Mouse (Mus musculus): ENCODE measurements around the gene Gm20388.

The Gm20388 gene

DNA sequence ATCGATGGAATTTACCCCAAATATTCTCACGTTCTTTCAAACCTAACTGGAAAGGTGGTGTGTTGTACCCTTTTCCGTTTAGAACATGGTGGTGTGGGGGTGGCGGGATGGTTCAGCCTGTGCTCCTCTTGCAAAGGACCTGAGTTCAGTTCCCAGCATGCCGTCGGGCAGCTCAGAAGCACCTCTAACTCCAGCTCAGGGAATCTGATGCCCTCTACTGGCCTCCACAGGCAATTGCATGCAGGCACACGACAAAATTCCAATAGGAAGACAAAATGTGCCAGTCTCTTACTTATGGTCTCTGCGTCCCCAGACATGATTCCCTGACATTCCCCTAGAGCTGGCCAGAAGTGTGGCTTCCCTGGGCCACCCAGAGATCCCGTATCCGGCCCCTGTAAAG is 1304.3 kb downstream of the Gm20388 start:
- DNase-seq (ENCODE audit: low read depth, low spot score), result no peak

DNA sequence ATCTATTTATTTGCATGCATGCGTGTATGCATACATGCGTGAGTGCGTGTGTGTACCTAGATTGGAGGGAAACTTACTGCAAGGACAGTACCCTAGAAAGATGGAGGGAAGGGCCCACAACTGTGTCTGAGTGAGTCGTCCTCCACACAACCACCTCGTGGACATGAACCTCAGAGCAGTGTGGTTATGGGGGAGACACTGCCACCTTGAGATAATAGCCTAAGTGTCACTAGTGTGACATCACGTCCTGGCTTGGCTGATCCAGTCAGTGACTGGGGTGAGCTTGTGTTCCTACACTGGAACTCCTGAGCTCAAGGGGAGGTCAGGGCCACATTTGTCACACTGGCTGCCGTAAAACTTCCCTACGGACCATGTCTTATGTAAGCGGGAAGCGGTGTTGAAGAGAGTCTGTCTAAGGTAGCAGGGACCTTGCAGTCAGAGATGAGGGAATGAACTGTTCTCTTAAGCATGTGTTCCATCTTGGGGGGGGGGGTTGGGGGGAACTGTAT is 1305.9 kb downstream of the Gm20388 start:
- DNase-seq (ENCODE audit: low read depth, low spot score), result no peak

- peak; percentile 34 for DNase-seq (ENCODE audit: low read depth, low spot score)
Measured at GRCm38 (mm10) chr8:121218486-121218885, 1307.8 kb downstream of the Gm20388 start.

- no peak for DNase-seq (ENCODE audit: low read depth, low spot score)
Measured at GRCm38 (mm10) chr8:121220103-121220899, 1309.7 kb downstream of the Gm20388 start.

- DNase-seq (ENCODE audit: low read depth, low spot score), result no peak
Measured at GRCm38 (mm10) chr8:121224709-121225108, 1314.1 kb downstream of the Gm20388 start.

DNA sequence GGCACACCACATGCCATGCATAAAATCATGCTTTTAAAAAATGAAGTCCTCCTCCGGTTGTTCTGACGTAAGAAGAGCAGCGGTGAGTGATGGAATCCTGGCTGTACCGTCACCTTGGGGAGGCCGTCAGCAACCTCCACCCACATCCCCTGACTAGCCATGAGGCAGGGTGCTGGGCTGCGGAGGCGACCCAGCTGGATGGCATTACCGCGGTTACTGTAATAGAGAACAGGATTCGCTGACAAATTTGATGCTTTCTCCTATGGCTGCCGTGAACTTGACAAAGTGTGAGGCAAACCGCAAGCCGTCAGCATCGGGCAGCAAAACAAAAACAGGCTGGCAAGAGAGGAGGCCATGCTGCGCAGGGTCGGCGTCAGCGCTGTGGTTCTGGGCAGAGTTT is 1317.1 kb downstream of the Gm20388 start:
- DNase-seq (ENCODE audit: low read depth, low spot score), result no peak

- DNase-seq (ENCODE audit: low read depth, low spot score), result no peak
Measured at GRCm38 (mm10) chr8:121228892-121229291, 1318.3 kb downstream of the Gm20388 start.

DNA sequence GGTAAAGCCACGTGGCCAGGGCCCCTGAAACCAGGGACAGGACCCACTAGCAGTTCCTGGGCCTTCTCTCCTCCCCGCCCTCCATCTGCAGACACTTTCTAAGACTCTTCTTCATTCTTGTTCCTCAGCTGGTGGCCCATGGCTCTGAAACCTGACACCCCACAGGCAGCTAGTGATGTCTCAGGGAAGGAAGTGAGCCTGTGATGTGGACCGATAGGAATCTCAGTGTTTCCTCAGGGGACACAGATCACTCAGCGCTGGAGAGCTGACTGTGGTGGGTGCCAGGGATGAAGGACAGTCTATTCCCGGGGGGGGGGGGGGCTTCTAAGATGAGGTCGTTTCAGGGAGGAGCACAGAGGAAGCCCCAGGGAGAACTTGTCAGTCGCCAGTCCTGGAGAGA is 1318.9 kb downstream of the Gm20388 start:
- DNase-seq (ENCODE audit: low read depth, low spot score), result no peak

DNA sequence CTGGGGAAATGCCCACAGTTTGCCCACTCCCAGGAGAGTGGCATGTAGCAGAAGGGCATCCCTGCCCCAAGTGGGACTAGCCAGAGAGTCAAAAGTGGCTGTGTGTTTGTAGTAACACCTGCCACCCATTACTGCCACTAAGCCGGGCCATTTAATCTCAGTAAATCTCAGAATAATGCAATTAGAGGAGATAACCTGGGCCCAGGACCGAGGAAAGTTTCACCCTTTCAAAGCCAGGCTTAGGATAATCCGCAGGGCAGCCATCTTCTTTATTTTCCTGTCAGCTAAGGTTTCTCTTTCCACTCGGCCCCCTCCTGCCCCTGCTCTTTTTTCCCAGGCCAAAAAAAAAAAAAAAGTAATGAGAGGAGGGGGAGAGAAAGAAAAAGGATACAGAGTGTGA is 1322.6 kb downstream of the Gm20388 start:
- no peak for DNase-seq (ENCODE audit: low read depth, low spot score)

DNA sequence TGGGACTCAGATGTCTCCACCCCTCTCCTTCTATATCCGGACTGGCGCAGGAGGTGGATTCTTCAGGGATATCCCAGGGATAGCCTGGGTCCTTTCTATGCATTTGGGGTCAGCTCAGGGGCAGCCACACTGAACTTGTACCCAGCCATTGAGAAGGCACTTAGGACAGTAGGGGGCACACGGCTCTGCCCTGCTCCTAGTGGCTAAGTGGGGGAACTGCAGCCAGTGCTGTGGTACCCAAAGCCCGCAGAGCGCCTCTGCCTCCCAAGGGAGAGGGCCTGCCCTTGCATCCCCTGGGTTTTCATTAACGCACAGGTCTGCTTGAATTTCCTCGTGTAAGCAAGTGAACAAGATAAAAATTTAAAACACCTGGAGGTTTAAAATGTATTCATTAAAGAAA is 1324.3 kb downstream of the Gm20388 start:
- peak; percentile 8 for DNase-seq (ENCODE audit: low read depth, low spot score)

- DNase-seq (ENCODE audit: low read depth, low spot score), result no peak
Measured at GRCm38 (mm10) chr8:121239640-121240039, 1329.0 kb downstream of the Gm20388 start.

- DNase-seq (ENCODE audit: low read depth, low spot score), result no peak
Measured at GRCm38 (mm10) chr8:121241761-121242552, 1331.3 kb downstream of the Gm20388 start.

DNA sequence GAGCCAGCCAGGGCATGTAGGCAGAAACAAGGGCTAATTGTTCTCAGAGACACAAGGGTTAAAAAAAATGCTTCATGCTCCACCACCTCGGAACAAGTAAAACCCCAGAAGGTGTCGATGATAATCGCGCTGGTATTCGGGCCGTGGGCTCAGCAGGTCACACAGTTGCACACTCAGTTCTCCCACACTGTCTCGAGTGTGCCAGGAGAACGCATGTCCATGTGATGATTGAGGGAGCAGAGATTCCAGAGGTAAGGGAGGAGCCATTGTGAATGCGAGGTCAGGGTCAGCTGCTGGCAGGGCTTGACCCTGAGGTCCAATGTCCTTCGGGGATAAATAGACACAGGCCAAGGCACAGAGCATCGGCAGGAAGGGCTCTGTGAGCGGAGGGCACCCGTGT is 1332.0 kb downstream of the Gm20388 start:
- DNase-seq (ENCODE audit: low read depth, low spot score), result no peak

- DNase-seq (ENCODE audit: low read depth, low spot score), result no peak
Measured at GRCm38 (mm10) chr8:121248823-121249222, 1338.2 kb downstream of the Gm20388 start.

DNA sequence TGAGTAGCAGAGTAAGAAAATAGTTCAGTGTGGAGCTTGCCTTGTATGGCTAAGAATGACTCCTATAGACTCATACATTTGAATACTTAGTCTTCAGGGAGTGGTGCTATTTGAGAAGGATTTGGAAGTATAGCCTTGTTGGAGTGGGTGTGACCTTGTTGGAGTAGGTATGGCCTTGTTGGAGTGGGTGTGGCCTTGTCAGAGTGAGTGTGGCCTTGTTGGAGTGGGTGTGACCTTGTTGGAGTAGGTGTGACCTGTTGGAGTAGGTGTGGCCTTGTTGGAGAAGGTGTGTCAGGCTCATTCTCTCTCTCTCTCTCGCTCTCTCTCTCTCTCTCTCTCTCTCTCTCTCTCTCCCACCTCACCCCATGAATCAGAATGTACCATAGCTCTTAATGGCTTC is 1338.8 kb downstream of the Gm20388 start:
- DNase-seq (ENCODE audit: low read depth, low spot score), result no peak

DNA sequence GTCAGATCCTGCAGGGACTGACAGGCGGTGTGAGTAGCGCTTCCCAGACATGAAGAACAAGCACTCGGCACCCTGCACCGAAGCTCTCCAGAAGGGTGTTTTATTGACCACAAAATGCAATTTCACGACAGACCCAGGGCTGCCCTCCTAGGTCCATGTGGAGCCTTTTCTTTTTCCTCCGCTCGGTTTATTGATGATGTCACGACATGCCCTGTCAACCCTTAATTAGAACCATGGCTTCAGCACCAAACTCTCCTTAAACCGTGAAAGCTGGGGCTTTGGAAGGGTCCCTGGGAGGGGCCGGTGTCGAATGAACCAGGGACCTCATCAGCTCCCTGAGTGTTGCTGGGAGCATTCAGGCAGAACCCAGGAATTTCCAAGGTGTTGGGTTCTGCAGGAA is 1340.4 kb downstream of the Gm20388 start:
- DNase-seq (ENCODE audit: low read depth, low spot score), result no peak

GRCm38 (mm10) chr8:121255727-121256265 is 1345.2 kb downstream of the Gm20388 start:
- DNase-seq (ENCODE audit: low read depth, low spot score), result no peak

DNA sequence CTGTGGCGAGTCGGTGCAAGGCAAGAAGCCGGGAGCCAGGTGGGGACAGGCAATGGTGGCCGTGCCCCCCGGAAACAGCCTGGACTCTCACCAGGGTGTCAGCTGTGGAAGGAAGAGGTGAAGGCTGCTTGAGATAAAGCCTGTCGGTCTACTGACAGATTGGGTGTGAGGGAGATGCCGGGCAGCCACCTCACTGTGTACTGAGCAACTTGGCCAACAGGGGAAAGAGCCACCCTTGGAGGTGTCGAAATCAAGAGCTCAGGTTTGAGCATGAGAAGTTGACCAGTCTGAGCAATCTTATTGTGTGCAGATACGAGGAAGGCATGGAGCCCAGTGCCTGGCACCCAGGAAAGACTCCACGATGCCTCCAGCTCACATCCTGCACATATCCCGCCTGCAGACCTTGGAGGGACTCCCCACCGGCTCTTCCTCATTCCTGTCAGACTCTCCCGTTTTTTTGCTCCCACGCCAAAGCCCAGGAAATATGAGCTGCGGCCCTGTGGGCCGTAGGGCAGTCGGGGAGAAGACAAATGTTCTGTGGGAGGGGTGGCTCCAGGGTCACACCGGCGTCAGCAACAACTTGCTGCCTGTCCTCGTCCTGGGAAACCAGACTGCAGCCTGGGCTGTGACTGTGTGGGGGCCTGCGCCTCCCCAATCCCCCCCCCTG is 1347.6 kb downstream of the Gm20388 start:
- DNase-seq (ENCODE audit: low read depth, low spot score), result no peak

DNA sequence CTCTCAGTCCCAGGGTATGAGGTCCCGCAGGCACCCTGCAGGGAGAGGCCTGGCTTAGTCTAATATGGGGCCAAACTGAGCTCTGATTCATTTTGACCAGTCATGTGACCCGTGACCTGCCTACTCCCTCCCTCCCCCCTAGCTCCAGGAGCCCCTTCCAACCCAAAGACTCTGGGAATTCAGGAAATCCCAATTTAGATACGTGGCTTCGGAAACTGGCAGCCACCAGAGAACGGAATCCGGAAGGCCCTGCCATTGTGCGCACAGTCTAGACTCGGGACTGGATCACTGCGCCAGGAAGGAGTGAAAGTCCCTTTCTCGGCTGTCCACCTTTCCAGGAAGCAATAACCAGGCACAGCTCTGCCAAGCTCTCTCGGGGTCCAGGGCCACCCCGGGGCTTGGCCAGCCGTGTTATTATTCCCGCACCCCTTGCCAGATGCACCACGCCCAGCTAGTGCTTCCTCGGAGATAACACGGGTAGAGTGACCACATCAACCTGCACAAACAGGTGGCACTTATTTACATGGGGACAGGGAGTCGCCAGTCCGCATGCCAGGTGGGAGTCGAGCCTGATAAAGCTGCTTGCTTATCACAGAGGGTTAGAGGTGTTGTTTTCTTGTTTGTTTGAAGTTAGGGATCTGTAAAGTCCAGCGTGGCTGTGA is 1352.2 kb downstream of the Gm20388 start:
- no peak for DNase-seq (ENCODE audit: low read depth, low spot score)

DNA sequence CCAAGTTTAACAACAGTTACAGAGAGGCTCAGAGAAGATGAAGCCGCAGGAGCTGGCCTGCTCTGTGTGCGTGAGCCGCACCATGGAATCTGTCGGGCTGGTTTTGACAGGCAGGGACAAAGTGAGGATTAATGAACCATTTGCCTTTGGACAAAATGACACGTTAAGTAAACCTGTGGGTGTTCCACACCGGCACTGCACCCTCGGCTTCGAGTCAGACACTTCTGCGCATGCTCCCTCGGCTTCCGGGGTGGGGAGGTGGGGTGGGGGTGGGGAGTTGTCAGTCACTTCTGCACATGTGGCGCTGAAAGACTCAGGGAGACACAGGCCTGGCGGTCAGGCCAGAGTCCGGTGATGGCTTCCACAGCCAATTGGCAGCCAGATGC is 1352.7 kb downstream of the Gm20388 start:
- no peak for DNase-seq (ENCODE audit: low read depth, low spot score)

GRCm38 (mm10) chr8:121264260-121264659 is 1353.6 kb downstream of the Gm20388 start:
- DNase-seq (ENCODE audit: low read depth, low spot score), result no peak

Measured in CD4-positive helper T cell, adult 2 months (primary cell).